Mouse (Mus musculus) mesoderm, embryonic 11.5 days (tissue): ENCODE data around the gene Piwil1.

Experiments used
- DNase-seq: peaks from one replicate; pipeline ENCODE4 v3.0.0-alpha.2; 2012; ENCODE audit warnings: low read depth, low spot score

Piwil1 gene

GRCm38 (mm10) chr5:128702224-128702623 lies at the start of gene Piwil1:
Gene Piwil1 (plus strand): TSS chr5:128702524.
- DNase-seq, result no peak

DNA sequence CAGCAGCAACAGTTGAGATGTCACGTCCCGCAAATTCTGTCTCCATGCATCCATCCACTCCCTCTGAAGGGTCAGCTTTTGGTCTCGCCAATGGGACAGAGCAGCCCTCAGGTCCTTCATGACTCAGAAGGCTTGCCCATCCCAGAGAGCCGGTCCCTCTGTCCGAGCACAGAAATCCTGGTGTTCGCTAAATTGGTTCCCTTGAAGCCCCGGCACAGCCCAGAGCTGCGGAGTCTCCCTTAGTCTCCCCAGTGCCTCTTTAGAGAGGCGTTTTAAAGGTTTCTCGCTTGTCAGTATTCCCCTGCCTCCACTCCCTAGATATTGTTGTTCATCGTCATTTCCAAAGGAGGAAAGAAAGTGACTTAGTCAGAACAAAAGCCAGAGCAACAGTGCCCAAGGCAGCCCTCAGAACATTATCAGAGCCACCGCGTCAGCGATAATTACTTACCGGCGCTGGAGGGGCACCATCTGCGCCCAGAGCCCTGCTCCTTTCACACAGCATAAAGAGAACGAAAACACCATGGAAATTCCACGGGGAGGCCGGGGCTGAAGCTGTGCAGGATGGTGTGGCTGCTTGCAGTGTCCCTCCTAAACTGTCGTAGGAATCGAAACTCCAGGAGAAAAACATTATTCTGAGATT lies 45.7 kb upstream of the Piwil1 start:
- DNase-seq, result no peak

DNA sequence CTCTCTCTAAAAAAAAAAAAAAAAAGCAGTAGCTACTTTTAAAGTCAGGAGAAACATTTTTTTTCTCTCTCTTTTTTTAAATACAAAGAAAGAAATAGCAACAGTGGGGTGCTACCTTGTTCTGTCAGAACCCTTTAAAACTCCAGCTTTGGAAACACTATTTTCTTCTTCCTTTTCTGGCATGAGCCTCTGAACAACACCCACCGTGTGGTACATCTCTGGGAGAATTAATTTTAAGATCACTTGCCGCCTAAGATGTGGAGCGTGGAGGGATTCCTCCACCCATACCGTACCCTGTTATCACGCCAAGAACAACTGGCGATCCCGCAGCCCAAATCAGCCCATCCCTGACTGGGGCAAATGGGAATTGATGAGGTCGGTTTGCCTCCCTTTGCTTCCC lies 42.2 kb upstream of the Piwil1 start:
- no peak for DNase-seq

DNA sequence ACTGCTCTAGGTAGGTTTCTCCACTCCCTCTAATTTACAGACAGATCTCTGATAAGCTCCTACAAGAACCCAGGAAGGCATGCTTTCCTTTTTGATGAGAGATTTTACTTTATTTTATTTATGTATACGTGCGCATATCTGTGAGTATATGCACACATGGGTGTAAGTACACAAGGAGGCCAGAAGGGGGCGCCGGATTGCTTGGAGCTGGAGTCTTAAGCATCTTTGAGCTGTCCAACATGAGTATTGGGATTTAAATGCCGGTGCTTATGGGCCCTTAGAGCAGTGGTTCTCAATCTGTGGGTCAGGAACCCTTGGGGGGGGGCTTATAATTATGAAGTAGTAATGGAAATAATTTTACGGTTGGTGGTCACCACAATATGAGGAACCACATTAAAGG lies 39.4 kb upstream of the Piwil1 start:
- DNase-seq, result no peak

GRCm38 (mm10) chr5:128663976-128664375 lies 38.3 kb upstream of the Piwil1 start:
- DNase-seq, result no peak

- DNase-seq, result peak; percentile 14
Measured at GRCm38 (mm10) chr5:128665045-128665444, 37.3 kb upstream of the Piwil1 start.

DNA sequence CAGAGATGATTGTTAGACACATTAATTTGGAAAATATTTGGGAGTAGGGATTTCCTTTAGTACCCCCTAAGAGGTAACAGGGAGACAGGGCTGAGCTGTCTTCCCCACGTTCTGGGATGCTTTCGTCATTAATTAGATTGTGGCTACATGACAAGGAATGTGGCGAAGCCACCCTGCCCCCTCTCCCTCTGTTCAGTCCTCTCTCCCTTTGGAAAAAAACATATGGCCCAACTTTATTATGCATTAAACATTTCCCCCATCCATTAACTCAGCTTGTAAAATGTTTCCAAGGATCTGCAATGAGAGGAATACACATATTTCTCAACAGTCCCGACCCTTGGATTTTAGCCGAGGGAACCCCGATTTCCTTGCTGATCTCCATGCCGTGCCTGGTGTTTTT lies 35.0 kb upstream of the Piwil1 start:
- no peak for DNase-seq

DNA sequence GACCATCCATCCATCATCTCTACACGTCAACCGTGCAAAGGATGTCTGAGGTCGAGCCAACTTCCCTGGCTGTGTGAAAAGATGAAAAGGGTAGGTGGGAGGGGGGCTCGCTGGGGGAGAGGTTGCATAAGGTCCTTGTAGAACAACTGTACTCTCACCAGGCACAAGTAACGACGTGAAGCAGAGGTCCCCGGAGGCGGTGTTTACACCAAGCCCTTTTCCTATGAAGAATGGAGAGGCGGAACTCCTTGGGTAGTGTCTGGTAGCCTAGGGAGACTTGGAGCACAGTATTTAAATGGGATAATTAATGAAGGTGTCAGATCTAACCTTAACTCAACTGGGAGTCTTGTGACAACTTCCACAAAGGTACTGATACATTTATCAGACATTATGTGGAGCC lies 28.2 kb upstream of the Piwil1 start:
- no peak for DNase-seq

DNA sequence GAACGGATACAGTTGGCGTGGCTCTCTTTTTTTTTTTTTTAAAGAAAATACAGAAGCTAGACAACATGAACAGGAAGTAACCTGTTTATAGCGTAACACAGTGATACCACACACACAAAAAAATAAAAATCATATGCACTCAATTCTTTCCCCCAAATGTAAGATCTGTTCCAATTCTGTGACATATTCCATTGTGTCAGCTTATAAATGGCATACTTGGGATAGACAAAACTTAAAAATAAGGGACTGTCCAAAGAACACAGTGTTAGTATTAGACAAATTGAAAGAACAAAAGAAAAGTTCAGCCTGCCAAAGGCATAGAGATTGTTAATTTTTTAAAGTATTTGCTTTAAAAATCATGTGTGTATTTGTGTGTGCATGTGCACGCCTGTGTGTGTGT lies 25.0 kb upstream of the Piwil1 start:
- no peak for DNase-seq

GRCm38 (mm10) chr5:128677861-128678260 lies 24.5 kb upstream of the Piwil1 start:
- DNase-seq, result no peak

DNA sequence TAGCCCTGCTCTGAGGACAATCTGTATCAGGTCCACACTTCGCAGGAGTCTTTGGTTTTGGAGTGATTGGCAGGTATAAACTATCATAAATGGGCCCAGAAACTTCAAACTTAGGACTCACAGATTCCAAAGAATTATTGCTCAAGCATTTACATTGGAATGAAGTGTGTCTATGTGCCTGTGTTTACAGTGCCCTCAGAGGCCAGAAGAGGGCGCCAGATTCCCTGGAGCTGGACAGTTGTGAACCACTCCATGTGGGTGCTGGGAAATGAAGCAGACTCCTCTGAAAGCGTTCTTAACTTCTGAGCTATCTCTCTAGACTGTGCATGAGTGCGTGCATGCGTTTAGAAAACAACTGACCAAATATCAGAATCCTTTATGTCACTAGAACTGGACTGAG lies 20.9 kb upstream of the Piwil1 start:
- peak; percentile 56 for DNase-seq

- DNase-seq, result no peak
Measured at GRCm38 (mm10) chr5:128684192-128684591, 18.1 kb upstream of the Piwil1 start.

- DNase-seq, result peak; percentile 77
Measured at GRCm38 (mm10) chr5:128684621-128685020, 17.7 kb upstream of the Piwil1 start.

DNA sequence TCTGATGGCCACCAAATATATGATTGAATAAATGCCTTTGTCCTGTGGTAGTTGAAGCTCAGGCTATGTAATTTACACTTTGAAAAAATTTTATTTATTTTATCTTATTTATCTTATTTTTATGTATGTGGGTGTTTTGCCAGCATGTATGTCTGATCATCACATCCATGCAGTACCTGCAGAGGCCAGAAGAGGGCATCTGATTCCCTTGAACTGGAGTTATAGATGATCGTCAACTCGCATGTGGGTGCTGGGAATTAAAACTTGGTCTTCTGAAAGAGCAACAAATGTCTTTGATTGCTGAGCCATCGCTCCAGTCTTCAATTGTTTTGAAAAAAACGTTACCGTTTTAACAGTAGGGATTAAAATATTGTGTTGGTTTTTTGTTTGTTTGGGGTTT lies 15.2 kb upstream of the Piwil1 start:
- DNase-seq, result no peak

DNA sequence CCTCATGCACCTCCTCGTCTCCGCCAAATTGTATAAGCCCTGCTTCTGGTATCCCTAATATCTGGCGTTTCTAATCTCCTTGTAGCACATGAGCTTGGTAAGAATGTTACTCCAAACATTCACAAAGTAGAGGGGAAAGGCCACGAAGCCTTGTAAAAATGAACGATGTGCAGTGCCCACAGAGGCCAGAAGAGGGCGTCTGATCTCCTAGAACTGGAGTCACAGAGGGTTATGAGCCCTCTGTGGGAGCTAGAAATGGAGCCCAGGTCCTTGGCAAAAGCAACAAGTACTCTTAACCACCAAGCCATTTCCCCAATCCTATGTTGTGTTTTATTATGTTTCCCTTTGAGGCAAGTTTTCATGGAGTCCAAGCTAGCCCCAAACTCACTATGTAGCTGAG lies 8.2 kb upstream of the Piwil1 start:
- no peak for DNase-seq

- no peak for DNase-seq
Measured at GRCm38 (mm10) chr5:128694611-128695325, 7.6 kb upstream of the Piwil1 start.

DNA sequence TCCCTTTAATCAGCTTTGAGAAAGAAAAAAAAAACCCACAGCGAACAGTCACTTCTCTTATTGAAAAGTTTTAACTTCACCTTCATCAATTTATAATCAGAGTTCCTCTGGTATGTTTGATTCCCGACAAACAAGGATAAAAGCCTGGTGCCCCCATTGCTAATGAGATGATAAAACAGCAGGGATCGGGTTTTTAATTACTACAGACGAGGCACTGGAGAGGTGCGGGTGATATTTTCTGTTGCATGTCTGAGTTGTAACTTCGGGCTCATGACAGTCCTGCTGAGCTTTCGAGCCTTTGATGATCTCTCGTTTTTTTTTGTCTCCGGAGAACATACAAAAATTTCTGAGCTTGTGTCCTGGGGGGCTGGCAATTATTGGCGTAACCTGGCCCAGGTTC lies 5.5 kb upstream of the Piwil1 start:
- no peak for DNase-seq

DNA sequence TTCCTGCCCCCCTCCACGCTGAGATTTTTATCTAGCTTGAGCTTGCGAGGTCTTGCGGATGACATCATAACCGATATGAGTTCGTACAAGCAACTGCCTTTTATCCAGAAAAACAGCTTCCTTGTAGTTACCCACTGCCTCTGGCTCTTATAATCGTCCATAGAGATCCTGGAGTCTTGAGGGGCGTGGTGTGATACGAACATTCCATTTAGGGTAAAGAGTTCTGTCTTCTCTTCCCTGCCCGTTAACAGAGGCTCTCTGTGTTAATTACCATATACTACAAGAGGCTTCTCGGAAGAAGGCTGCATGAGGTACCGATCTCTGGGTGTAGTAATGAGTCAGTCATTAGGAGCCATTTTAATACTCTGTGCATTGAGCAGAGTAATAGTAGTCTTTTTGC lies 1.6 kb upstream of the Piwil1 start:
- no peak for DNase-seq

DNA sequence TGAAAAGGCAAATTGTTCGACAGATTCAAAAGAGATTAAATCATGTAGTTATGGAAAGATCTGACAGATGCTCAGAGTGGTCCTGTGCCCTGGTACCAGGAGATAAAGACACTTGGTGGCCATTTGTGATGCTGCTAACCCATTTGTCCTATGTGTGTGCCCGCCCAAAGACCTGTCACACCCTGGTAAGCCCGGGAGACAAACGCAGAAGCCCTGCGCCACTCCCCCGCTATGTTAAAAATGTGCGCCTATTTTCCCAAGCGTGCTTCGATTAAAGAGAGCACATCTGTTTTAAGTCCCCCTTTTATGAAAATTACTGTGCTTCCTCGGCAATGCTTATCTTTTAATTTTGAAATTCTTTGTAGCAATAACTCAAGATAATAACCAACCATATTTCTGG lies 1.4 kb downstream of the Piwil1 start:
- DNase-seq, result peak; percentile 44

- peak; percentile 86 for DNase-seq
Measured at GRCm38 (mm10) chr5:128704134-128704904, 2.0 kb downstream of the Piwil1 start.

GRCm38 (mm10) chr5:128706467-128706866 lies 4.1 kb downstream of the Piwil1 start:
- no peak for DNase-seq

- no peak for DNase-seq
Measured at GRCm38 (mm10) chr5:128707271-128707670, 4.9 kb downstream of the Piwil1 start.

- DNase-seq, result no peak
Measured at GRCm38 (mm10) chr5:128708929-128709328, 6.6 kb downstream of the Piwil1 start.
